Mouse (Mus musculus) MEL (cell line): ENCODE data around the gene Lims1. TPM values are rescaled to one million over a fixed set of nuclear protein-coding genes. Genes with fewer than 3 reads are reported as not detected.
"Not testable (repeated sequence)": the region's sequence is repeated elsewhere in the genome, so short reads cannot be mapped to it uniquely, and the experiment has no call there.

Experiments
- DNase-seq: peaks from one replicate; pipeline ENCODE4 v3.0.0; 2011; ENCODE audit warnings: low read depth, low spot score
- H3K27ac ChIP-seq: 2 replicates; pipeline ENCODE4 v1.5.1; 2012; ENCODE audit warnings: low read depth, mild to moderate bottlenecking, control low read depth, low read length, moderate library complexity; ENCODE audit not compliant: control insufficient read depth
- H3K27me3 ChIP-seq, 2 experiments: fragments of 150-350 bp in 1 of 2; sonication (generic) in 1 of 2; 2 replicates each; pipeline ENCODE4 v1.6.1; 2012; ENCODE audit warnings: low read length in 2 of 2, mild to moderate bottlenecking in 2 of 2, improper control_type of control experiment in 1 of 2, moderate library complexity in 1 of 2; ENCODE audit not compliant: insufficient read depth in 2 of 2, control insufficient read depth in 1 of 2
- H3K36me3 ChIP-seq, 2 experiments: 2 replicates each; pipeline ENCODE4 v1.6.1; 2012 to 2014; ENCODE audit warnings: low read length in 2 of 2, improper control_type of control experiment in 1 of 2, inconsistent platforms in 1 of 2, mild to moderate bottlenecking in 1 of 2; ENCODE audit not compliant: insufficient read depth in 2 of 2, control insufficient read depth in 1 of 2
- H3K4me1 ChIP-seq, 2 experiments: fragments of 150-350 bp in 1 of 2; sonication (generic) in 1 of 2; 2 replicates each; pipeline ENCODE4 v1.6.1; 2012; ENCODE audit warnings: low read length in 2 of 2, improper control_type of control experiment in 1 of 2, mild to moderate bottlenecking in 1 of 2; ENCODE audit not compliant: insufficient read depth in 2 of 2, control insufficient read depth in 1 of 2
- H3K4me3 ChIP-seq, 2 experiments: fragments of 150-350 bp in 1 of 2; sonication (generic) in 1 of 2; 2 replicates each; pipeline ENCODE4 v1.5.1; 2012; ENCODE audit warnings: low read depth in 2 of 2, low read length in 2 of 2, mild to moderate bottlenecking in 2 of 2, moderate library complexity in 2 of 2, control low read depth in 1 of 2, improper control_type of control experiment in 1 of 2; ENCODE audit not compliant: control insufficient read depth in 1 of 2, insufficient read depth in 1 of 2
- H3K79me2 ChIP-seq: 2 replicates; pipeline ENCODE4 v1.6.1; 2012; ENCODE audit warnings: mild to moderate bottlenecking, low read length, moderate library complexity; ENCODE audit not compliant: control insufficient read depth, poor library complexity, insufficient read depth
- H3K9ac ChIP-seq: 2 replicates; pipeline ENCODE4 v1.6.1; 2012; ENCODE audit warnings: low read depth, mild to moderate bottlenecking, control low read depth, low read length, moderate library complexity; ENCODE audit not compliant: control insufficient read depth, poor library complexity, severe bottlenecking
- H3K9me3 ChIP-seq: fragments of 150-350 bp; sonication (generic); replicated peaks from 2 replicates; pipeline ENCODE4 v1.6.1; 2012; ENCODE audit warnings: mild to moderate bottlenecking, low read length, improper control_type of control experiment, moderate library complexity; ENCODE audit not compliant: insufficient read depth
- BHLHE40 ChIP-seq: IDR thresholded peaks from 2 replicates; pipeline ENCODE4 v1.6.1; 2012; ENCODE audit warnings: low read depth, mild to moderate bottlenecking, inconsistent platforms, low read length, improper control_type of control experiment, borderline replicate concordance
- E2F4 ChIP-seq: IDR thresholded peaks from 2 replicates; pipeline ENCODE4 v1.6.1; 2011; ENCODE audit warnings: low read depth, low read length, improper control_type of control experiment, borderline replicate concordance
- ELF1 ChIP-seq: IDR thresholded peaks from 2 replicates; pipeline ENCODE4 v1.6.1; 2014; ENCODE audit warnings: low read depth, mild to moderate bottlenecking, inconsistent platforms, low read length, improper control_type of control experiment, moderate library complexity
- MAX ChIP-seq: IDR thresholded peaks from 2 replicates; pipeline ENCODE4 v1.6.1; 2011; ENCODE audit warnings: low read length, improper control_type of control experiment
- MAZ ChIP-seq: IDR thresholded peaks from 2 replicates; pipeline ENCODE4 v1.6.1; 2012; ENCODE audit warnings: low read depth, mild to moderate bottlenecking, inconsistent platforms, low read length, improper control_type of control experiment
- MEF2A ChIP-seq: IDR thresholded peaks from 2 replicates; pipeline ENCODE4 v1.6.1; 2014; ENCODE audit warnings: low read depth, mild to moderate bottlenecking, inconsistent platforms, low read length, improper control_type of control experiment; ENCODE audit not compliant: poor library complexity, insufficient replicate concordance, severe bottlenecking; ENCODE audit errors: extremely low read depth
- MXI1 ChIP-seq: IDR thresholded peaks from 2 replicates; pipeline ENCODE4 v1.6.1; 2011; ENCODE audit warnings: mild to moderate bottlenecking, low read depth, low read length, improper control_type of control experiment
- MYB ChIP-seq: IDR thresholded peaks from 2 replicates; pipeline ENCODE4 v1.6.1; 2011; ENCODE audit warnings: mild to moderate bottlenecking, low read depth, low read length, improper control_type of control experiment
- MYC ChIP-seq: IDR thresholded peaks from 2 replicates; pipeline ENCODE4 v1.6.1; 2011; ENCODE audit warnings: low read depth, mild to moderate bottlenecking, low read length, improper control_type of control experiment, moderate library complexity
- POLR2AphosphoS2 ChIP-seq: IDR thresholded peaks from 2 replicates; pipeline ENCODE4 v1.6.1; 2011; ENCODE audit warnings: low read length, improper control_type of control experiment
- RAD21 ChIP-seq: IDR thresholded peaks from 2 replicates; pipeline ENCODE4 v1.6.1; 2011; ENCODE audit warnings: mild to moderate bottlenecking, low read depth, low read length, improper control_type of control experiment
- SMC3 ChIP-seq: IDR thresholded peaks from 2 replicates; pipeline ENCODE4 v1.6.1; 2011; ENCODE audit warnings: low read depth, low read length, improper control_type of control experiment
- USF1 ChIP-seq: IDR thresholded peaks from 2 replicates; pipeline ENCODE4 v1.6.1; 2014; ENCODE audit warnings: low read depth, mild to moderate bottlenecking, inconsistent platforms, low read length, improper control_type of control experiment, moderate library complexity
- ZC3H11A ChIP-seq: IDR thresholded peaks from 2 replicates; pipeline ENCODE4 v1.6.1; 2012; ENCODE audit warnings: low read depth, mild to moderate bottlenecking, inconsistent platforms, low read length, improper control_type of control experiment
- ZKSCAN1 ChIP-seq: IDR thresholded peaks from 2 replicates; pipeline ENCODE4 v1.6.1; 2012; ENCODE audit warnings: low read depth, mild to moderate bottlenecking, inconsistent platforms, low read length, improper control_type of control experiment, moderate library complexity
- ZMIZ1 ChIP-seq: IDR thresholded peaks from 2 replicates; pipeline ENCODE4 v1.6.1; 2012; ENCODE audit warnings: low read depth, mild to moderate bottlenecking, inconsistent platforms, low read length, improper control_type of control experiment, moderate library complexity
- polyA plus RNA-seq, 2 experiments: library from polyadenylated mRNA; stranded (reverse) in 1 of 2; unstranded in 1 of 2; fragments of >175 nt in 1 of 2; fragments of >200 nt in 1 of 2; gene quantifications; 2 replicates each; pipeline versions ENCODE4 v1.2.1 to v1.2.4; 2012; ENCODE audit warnings: low replicate concordance in 2 of 2, low read depth in 1 of 2; ENCODE audit not compliant: insufficient read length in 2 of 2, insufficient read depth in 1 of 2, missing spikeins in 1 of 2
- total RNA-seq: library from RNA; depleted of rRNA; stranded (reverse); fragments of 300-350 nt; gene quantifications from 2 replicates; pipeline ENCODE4 v1.2.3, GENCODE M21; 2012

Lims1 gene
- total and polyA plus RNA-seq, 3 experiments, result 24.9 to 28.5 TPM; not detected in 1

- H3K4me3 ChIP-seq, result no peak overlapping the region
- peaks cover 2 to 6% of the 10 kb centered on the region in 2 experiments; a peak in 3 of 4 replicates for H3K4me1 ChIP-seq
- no peaks in the 10 kb centered on the region for H3K27me3 ChIP-seq
- H3K79me2 ChIP-seq, result peaks cover 1% of the 10 kb centered on the region; the same call in 1 of the 2 replicates
- H3K36me3 ChIP-seq, result peaks cover 0 to 6% of the 10 kb centered on the region in 2 experiments; a peak in 2 of 4 replicates
- no peak for DNase-seq
- no peak for TF ChIP-seq MAZ
- TF ChIP-seq BHLHE40, result no peak
- no peak for TF ChIP-seq ELF1
- no peak for TF ChIP-seq USF1
- TF ChIP-seq MYC, result no peak
- TF ChIP-seq MEF2A, result no peak
- H3K9me3 ChIP-seq, result no peaks in the 10 kb centered on the region
- no peak overlapping the region for H3K9ac ChIP-seq
- H3K27ac ChIP-seq, result no peak overlapping the region
Measured at GRCm38 (mm10) chr10:58333414-58333813, 10.1 kb downstream of the Lims1 start.

GRCm38 (mm10) chr10:58336156-58336555 is 12.9 kb downstream of the Lims1 start:
- DNase-seq, result no peak
- peaks cover 6 to 14% of the 10 kb centered on the region in 2 experiments; a peak in 3 of 4 replicates for H3K4me1 ChIP-seq
- H3K27me3 ChIP-seq, result no peaks in the 10 kb centered on the region
- no peak overlapping the region for H3K27ac ChIP-seq
- no peaks in the 10 kb centered on the region for H3K9me3 ChIP-seq
- peaks cover 0 to 11% of the 10 kb centered on the region in 2 experiments; a peak in 2 of 4 replicates for H3K36me3 ChIP-seq
- no peaks in the 10 kb centered on the region; the same call in 1 of the 2 replicates for H3K79me2 ChIP-seq
- no peak overlapping the region for H3K4me3 ChIP-seq
- no peak for TF ChIP-seq E2F4
- no peak for TF ChIP-seq MYB
- no peak for TF ChIP-seq ZMIZ1
- TF ChIP-seq RAD21, result no peak
- TF ChIP-seq ELF1, result no peak
- no peak for TF ChIP-seq MEF2A
- TF ChIP-seq MXI1, result no peak
- TF ChIP-seq SMC3, result no peak
- no peak for TF ChIP-seq BHLHE40
- TF ChIP-seq POLR2AphosphoS2, result no peak
- TF ChIP-seq MAZ, result no peak
- no peak for TF ChIP-seq MAX
- TF ChIP-seq ZC3H11A, result no peak
- no peak for TF ChIP-seq USF1
- TF ChIP-seq ZKSCAN1, result no peak
- TF ChIP-seq, all 39 proteins: peak for 0
- no peak overlapping the region for H3K9ac ChIP-seq

GRCm38 (mm10) chr10:58337091-58337490 is 13.8 kb downstream of the Lims1 start:
- H3K9ac ChIP-seq, H3K27me3 ChIP-seq, H3K9me3 ChIP-seq, DNase-seq, H3K27ac ChIP-seq, H3K4me3 ChIP-seq, H3K79me2 ChIP-seq: not testable (repeated sequence)
- H3K4me1 ChIP-seq, result peaks cover 8 to 13% of the 10 kb centered on the region in 2 experiments
- H3K36me3 ChIP-seq, result peaks cover 0 to 18% of the 10 kb centered on the region in 2 experiments; a peak in 2 of 4 replicates
